ENCODE assay signal across 11 mouse cellular contexts in genomic region chr17:31468496-31468895, GRCm38 (mm10).
"Had no signal": no experiment of that assay in that cellular context is flagged by ENCODE, and none has a peak within 500 bp of the region (broad histone marks: within the 10 kb centered on the region; RNA-seq: fewer than 3 reads in every experiment).

No protein-coding gene starts in this region.

- DNase-seq: kidney, postnatal 25 days; layer of hippocampus, adult 9-11 months; liver, embryonic 13.5 days; lung, adult 2 months; lung, postnatal 14 days; lung, postnatal 4 days; midbrain, embryonic 14.5 days; right cerebral cortex, adult 18-20 months; right cerebral cortex, postnatal 14 days; right cerebral cortex, postnatal 4 days; thymus, postnatal 25 days had no signal
